Mouse (Mus musculus) T-cell, adult 2 months (primary cell): Measurements from ENCODE around the gene Cd47.

ENCODE experiments used
- DNase-seq: peaks from one replicate; pipeline ENCODE4 v3.0.0; 2022; ENCODE audit warnings: low spot score

The Cd47 gene

GRCm38 (mm10) chr16:49832339-49832738, 32.0 kb downstream of the Cd47 start:
- no peak for DNase-seq

- no peak for DNase-seq
Measured at GRCm38 (mm10) chr16:49834130-49834693, 33.9 kb downstream of the Cd47 start.

GRCm38 (mm10) chr16:49836634-49837164, 36.4 kb downstream of the Cd47 start:
- DNase-seq = peak; percentile 31

GRCm38 (mm10) chr16:49838923-49839322, 38.6 kb downstream of the Cd47 start:
- no peak for DNase-seq

- peak; percentile 94 for DNase-seq
Measured at GRCm38 (mm10) chr16:49839681-49840535, 39.6 kb downstream of the Cd47 start.

- DNase-seq = no peak
Measured at GRCm38 (mm10) chr16:49843723-49844122, 43.4 kb downstream of the Cd47 start.

- DNase-seq = no peak
Measured at GRCm38 (mm10) chr16:49847224-49848003, 47.1 kb downstream of the Cd47 start.

- DNase-seq = peak; percentile 48
Measured at GRCm38 (mm10) chr16:49848651-49849050, 48.3 kb downstream of the Cd47 start.

GRCm38 (mm10) chr16:49852940-49853339, 52.6 kb downstream of the Cd47 start:
- no peak for DNase-seq

GRCm38 (mm10) chr16:49853633-49854032, 53.3 kb downstream of the Cd47 start:
- DNase-seq = no peak

- peak; percentile 83 for DNase-seq
Measured at GRCm38 (mm10) chr16:49854194-49854593, 53.9 kb downstream of the Cd47 start.

GRCm38 (mm10) chr16:49854931-49855835, 54.9 kb downstream of the Cd47 start:
- peak; percentile 90 for DNase-seq

- DNase-seq = peak; percentile 45
Measured at GRCm38 (mm10) chr16:49855836-49856503, 55.6 kb downstream of the Cd47 start.

GRCm38 (mm10) chr16:49856661-49857060, 56.3 kb downstream of the Cd47 start:
- no peak for DNase-seq

- DNase-seq = peak; percentile 23
Measured at GRCm38 (mm10) chr16:49857504-49858160, 57.3 kb downstream of the Cd47 start.

GRCm38 (mm10) chr16:49858161-49858906, 58.0 kb downstream of the Cd47 start:
- no peak for DNase-seq

- peak; percentile 44 for DNase-seq
Measured at GRCm38 (mm10) chr16:49858907-49859853, 58.8 kb downstream of the Cd47 start.

- no peak for DNase-seq
Measured at GRCm38 (mm10) chr16:49861986-49862385, 61.7 kb downstream of the Cd47 start.
